Mouse (Mus musculus) cerebellum, adult 11-12 months (tissue): ENCODE data around the gene Noc2l.

Experiments
- DNase-seq: peaks from one replicate; pipeline ENCODE4 v3.0.0; 2022

Noc2l gene

DNA sequence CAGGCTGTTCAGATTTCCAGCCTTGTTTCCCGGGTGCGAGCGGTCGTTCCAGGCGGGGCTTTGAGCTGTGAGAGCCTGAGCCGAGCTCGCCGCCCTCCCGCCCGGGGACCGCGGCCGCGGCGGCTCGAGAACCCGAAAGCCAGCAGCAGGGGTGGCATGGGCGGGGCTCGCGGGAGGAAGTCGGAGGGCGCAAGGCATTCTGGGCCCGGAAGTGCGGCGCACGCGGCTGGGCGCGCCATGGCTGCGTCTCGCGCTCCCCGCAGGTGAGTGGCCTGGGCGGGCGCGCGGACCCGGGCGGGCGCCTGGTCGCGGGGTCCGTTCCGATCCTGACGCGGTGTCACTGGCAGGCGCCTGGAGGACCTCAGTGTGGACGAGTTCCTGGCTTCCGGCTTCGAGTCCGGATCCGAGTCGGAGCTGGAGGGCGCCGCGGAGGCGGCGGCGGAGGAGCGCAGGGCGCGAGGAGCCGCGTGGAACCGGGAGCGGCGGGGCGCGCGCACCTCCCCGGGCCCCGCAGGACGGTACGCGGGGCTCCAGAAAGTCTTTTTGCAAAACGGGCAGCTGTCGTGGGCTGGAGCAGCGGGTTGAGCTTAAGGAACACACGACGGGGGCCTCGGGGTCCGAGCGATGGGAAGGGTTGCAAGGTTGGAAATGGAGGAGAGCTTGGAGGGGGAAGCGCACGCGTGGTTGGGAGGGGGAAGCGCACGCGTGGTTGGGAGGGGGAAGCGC, at the start of gene Noc2l:
Gene Noc2l, plus strand, starts transcription at position 203 of the 726 bp plus-strand sequence.
- peak; percentile 89 for DNase-seq

DNA sequence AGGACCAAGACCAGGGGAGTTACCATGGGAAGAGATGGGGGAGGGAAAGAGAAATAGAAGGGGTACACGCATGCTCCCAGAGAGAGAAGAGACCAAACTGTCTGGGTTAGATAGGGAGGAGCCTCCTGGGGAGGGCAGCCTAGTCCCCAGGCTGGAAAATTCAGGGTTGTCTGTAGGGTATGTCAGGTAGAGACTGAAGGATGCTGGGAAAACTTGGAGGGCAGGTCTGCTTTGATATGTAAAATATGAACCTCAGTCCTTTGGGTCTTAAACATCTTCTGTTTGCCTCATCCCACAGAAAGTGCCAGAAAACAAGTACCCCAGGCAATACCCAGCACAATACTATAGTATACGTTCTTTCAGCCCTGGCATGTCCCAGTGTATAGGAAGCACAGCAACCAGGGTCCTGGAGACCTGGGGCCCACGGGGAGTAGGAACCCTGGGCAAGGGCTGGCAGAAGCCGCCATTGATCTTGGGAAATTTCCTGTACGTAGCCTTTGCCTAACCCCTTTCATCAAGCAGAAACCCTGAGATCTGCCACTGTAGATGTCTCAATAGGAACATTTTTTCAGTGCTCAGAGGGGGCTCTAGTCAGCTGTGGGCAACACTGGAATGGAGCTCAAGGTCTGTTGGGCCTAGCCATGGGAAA, 47.5 kb upstream of the Noc2l start:
- no peak for DNase-seq

DNA sequence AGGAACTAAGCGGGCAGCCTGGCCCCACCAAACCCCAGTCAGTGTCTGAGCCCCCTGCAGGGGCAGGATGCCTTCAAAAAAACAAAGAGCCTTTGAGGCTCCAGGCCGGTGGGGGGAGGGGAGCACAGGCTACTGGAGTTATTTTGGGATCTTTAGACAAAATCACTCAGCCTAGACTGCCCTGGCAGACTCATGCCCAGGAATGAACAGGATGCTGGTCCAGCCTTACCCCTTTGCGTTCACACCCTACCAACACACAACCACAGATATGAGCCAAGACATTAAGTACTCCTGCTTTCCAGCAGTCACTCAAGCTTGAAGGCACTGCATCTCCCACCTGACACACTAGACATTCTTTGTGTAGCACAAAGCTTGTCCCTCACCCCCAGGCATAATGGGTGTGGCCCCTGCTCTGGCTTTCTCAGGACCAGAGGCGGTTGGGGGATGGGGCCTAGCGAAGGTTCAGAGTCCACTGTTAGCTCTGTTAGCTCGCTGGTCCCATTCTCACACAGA, 46.9 kb upstream of the Noc2l start:
- no peak for DNase-seq

DNA sequence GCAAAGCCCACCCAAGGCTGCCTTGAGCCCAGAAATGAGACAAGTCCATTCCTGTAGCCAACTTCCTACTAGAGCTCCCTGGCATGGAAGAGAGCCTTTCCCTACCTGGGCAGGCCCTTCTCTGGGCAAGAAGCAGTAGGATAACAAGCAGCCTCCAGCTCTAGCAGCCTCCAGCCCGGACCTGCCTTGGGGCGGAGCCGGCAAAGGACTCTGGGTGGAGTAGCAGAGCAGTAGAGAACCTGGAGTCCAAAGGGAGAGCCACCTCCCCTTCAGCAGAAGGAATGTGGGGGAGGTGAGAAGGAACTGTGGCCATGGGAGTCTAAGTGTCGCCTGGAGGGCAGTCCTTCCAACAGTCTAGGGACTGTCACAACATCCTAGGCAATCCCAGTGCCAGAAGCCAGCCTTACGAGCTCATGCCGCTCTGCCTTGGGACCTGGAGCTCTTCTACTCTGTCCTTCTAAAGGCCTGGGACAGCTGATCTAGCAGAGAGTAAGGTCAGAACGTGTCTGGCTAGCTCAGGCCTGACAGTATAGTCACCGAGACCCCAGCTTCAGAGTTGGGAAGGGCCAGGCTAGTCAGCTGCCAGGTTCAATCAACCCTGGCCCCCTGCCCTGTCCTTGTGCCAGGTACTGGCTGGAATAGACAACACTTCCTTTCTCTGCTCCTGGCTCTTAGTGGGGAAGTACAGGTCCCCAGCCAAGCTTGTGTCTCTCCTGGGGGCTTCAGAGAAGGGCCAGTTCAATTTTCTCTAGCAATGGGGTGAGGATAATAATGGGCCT, 43.2 kb upstream of the Noc2l start:
- DNase-seq, result no peak

DNA sequence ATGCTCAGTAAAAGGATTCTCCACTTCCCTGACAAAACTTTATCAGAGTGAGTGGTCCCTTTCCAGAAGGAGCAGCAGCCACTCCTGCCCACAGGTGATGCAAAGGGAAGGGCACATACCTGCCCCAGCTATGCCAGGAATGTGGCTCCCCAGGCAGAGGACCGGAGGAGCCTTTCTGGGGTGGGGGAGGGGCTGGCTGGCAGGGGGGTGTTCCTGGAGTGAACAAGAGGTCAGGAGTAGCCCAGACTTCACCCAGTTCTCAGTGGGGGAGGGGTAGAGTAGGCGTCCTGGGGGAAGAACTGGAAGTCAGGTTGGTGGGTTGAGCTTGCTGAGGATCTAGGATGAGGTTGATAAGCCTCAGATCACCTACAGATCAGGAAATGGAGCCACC, 42.6 kb upstream of the Noc2l start:
- no peak for DNase-seq

DNA sequence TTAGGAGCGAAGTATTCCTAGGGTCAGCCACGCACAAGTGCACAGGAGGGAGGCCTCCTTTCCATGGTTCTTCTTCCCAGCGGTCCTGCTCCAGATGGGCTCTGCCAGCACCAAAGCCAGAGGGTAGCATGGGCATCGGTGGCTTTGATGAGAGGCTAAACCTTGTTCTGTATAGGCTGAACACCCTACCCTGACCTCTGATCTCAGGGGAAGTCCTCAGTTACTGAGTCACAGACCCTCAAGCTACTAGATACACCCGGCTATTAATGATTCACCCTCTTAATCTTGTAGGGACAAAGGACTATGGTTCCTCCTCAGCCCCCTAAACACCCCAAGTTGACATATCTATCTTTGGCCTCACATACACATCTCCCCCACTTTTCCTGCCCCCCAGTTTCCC, 41.9 kb upstream of the Noc2l start:
- DNase-seq, result no peak

DNA sequence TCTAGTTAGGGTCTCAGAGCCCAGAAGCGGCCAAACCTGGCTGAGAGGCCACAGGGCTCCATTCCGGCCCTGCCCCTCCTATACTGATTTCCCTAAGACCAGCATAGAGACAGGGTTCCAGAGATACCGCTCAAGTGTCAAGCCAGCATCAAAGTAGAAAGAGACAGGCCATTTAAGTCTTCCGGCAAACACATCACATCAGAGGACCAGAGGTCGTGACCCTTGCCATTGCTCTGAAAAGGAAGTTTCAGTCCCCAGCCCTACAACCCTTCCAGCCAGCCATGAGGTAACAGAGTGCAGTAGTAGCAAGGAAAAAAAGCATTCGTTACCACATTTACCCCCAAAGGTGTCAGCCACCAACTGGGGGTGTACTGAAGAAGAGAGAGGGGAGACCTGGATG, 41.5 kb upstream of the Noc2l start:
- no peak for DNase-seq

DNA sequence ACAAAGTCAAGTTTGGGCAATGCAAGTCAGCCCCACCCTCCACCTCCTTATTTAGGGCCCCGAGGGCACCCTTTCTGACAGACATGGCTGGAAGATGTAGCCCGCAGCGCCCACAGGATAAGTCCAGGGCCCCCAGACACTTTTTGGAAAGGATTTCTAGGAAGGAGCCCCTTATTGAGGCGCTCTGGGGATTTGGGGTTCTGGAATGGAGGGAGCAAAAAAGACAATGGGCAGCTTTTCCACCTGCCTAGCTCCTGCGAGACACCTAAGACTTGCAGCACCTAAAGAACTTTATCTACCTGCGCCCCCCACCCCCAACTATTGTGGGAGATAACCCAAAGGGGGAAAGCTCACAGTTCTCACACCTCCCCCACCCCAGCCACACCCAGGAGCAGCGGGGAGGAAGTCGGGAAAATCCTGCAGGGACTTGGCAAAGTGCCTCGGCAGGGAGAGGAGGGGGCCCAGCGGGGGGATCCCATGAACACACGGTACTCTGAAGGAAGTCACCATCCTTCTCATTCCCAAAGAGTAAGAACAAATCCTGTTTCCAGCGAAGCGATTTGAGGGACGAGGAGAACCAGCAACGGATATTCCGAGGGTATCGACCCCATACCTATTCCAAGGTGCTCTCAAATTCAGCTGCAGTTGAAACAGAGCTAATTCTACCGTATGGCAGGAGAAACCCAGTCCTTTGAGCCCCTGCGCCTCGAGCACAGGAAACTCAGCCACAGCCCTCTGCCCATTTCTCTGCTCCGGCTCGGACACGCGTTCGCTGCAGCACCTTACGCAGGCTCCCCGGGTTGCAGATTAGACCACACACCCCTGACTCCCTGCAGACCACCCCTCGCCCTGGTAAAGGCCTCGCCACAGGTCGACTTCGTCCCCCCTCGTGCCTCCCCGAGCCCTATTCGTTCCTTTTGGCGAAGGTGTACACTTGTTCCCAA, 39.6 kb upstream of the Noc2l start:
- peak; percentile 70 for DNase-seq

DNA sequence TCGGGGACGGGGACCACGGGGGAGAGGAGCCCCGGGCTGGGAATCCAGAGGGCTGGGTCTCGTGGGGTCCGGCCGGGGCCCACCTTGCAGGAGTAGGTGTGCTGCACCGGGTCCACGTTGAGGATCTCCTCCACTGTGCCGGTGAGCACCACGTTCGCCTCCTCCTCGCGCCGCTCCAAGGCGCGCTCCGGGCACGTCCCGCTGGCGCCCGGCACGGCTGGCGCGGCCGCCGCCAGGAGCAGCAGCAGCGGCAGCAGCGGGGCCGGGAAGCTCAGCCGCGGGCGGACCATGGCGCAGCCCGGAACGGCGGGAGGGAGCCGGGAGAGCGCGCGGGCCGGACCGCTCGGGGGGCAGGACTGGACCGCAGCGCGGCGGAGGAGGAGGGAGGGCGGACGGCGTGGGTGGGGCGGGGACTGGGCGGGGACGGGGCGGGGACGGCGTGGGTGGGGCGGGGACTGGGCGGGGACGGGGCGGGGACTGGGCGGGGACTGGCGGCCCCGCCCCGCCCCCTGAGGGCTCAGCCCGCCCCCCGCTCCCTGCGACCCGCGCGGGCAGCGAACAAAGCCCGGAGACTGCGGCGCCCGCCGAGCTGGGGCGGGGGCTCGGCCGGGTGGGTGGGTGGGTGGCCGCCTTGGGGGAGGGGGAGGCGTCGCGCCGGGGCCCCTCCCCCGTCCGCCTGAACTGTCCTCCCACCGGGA, 38.5 kb upstream of the Noc2l start, which contains the start of gene Agrn:
Gene Agrn, minus strand, starts transcription at position 358 of the 698 bp plus-strand sequence.
- peak; percentile 74 for DNase-seq

DNA sequence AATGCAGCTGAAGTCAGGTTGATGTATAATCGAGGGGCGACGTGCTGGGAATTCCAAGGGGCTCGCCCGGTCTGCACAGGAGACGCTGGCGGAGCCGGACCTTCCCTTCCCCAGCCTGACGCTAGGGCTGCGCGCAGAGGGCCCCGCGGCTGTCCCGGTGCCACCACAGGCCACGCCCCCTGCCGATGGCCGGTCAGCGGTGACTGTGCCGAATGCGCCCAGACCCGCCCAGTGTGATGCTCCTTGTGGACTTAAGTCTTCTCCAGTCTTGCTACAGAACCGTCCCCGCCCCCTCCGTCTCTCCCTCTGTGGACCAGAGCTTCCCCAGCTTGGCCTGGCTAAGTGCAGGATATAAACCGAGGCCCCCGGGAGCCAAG, 38.0 kb upstream of the Noc2l start:
- peak; percentile 90 for DNase-seq

DNA sequence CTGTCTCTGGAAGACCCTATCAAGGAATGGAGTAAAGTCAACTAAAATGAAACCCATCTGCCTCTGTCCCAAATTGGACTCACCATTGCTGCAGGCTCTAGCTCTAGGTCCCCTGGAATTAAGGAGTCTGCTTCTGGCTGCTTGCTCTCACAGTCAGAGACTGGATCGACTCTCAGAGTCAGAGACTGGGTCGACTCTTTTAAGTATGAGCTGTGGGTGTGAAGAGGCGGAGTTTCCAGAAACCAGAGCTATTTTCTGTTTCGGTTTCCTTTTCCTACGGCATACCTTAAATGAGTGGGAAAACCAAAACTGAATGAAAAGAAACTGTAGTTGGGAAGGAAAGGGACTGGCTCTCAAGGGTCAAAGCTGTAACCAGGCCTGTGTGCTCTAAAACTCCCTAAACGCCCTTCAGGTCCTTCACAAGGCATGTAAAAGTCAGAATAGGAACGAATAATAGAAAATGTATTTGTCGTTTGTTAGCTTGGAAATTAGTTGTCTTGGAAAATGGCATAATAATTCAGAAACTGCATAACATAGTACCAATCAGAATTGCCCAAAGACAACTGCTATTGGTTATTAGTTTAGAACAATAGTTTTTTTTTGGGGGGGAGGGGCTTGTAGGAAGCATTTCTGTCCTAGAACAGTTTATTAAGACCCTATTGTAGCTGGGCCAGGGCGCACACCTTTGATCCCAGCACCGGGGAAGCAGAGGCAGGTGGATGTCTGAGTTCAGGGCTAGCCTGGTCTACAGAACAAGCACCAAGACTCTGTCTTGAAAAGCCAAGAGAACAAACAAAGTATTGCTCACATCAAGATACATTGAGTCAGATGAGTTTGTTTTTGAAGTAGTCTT, 35.0 kb upstream of the Noc2l start, which contains the start of gene Isg15:
Gene Isg15, minus strand, starts transcription at position 196 of the 853 bp plus-strand sequence.
- DNase-seq, result no peak

DNA sequence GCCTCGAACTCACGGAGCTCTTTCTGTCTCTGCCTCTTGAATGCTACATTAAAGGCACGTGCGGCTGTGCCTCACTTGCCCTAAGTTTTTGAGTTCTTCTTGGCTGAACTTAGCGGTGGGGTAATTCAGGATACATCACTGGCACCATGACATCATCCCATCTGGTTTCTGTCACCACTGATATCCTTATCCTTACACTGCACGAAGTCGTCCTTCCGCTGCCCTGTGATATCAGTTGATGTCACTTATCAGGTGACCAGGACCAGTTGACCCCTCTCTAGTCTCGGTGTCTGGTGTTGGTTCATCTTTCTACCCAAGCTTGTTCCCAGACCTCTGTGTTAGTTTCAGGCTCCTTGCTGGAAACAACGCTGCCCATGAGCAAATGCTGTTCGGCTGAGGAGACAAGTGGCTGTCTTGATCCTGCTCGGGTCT, 33.3 kb upstream of the Noc2l start:
- DNase-seq, result no peak

DNA sequence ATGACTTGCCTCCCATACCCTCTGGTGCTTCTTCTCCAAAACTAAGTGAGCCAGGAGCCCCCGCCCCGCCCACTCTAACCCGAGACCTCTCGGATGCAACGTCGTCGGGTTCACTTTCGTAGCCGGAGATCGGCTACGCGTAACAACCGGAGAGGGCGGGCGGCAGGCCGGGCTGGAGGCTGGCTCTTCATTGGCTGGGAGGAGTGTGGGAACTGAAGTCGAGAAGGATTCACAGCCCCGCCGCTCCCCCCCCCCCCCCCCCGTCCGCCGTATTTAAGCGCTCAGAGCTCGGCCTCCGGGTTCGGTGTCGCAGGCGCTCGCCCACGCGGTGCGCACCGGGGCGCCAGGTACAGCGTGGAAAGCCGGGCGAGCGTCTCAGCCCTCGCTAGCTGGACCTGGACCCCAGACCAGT, 32.8 kb upstream of the Noc2l start, which contains the start of gene AW011738:
Gene AW011738, plus strand, starts transcription at position 304 of the 412 bp plus-strand sequence.
- DNase-seq, result peak; percentile 81

DNA sequence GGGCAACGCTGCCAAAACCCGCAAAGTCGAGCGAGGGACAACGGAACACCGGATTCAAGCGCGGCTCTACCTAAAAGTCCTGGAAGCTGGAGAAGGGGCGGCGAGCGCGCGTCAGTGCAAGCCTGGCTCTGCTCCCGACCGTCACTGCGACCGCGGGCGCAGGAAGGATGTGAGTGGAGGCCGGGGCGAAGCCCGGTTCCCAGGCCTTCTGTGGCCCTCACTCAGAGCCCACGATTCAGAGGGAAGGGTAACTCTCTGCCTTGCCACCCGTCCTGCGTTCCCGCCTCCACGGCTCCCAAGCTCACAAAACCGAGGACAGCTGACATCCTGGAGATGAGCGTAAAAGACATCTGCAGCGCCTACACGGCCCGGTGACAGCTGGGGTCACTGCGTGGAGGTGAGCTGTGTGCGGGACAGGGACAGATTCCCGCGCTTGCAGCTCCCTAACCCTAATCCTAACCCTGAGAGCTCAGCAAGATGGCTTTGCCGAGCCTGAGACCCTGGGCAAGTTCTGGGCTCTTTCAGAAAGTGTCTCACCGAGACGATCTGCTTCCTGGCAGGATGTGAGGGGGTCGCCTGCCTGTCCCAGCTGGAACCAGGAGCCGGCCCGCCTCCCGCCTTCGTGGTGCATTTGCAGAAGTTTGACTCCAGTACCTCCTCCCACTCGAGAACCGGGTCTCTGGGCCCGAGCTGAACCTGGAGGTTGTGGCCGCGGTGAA, 32.2 kb upstream of the Noc2l start:
- DNase-seq, result no peak

DNA sequence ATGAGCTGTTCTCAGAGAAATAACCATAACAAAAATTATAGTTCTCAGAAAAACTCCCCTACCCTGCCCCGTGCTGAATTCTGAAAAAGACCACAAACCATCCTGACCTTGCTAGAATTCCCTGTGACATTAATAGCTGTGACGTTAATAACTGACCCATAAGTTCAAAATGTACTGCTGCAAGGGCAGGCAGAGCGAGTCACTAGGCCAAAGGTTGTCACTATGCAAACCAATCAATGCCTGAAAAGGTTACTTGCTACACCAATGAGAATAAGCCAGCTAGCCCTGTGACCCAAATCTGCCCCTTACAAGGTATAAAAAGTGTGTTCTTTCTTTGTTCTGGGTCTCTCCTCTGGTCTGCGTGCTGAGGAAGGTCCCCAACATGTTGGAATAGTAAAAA, 26.9 kb upstream of the Noc2l start:
- DNase-seq, result no peak

DNA sequence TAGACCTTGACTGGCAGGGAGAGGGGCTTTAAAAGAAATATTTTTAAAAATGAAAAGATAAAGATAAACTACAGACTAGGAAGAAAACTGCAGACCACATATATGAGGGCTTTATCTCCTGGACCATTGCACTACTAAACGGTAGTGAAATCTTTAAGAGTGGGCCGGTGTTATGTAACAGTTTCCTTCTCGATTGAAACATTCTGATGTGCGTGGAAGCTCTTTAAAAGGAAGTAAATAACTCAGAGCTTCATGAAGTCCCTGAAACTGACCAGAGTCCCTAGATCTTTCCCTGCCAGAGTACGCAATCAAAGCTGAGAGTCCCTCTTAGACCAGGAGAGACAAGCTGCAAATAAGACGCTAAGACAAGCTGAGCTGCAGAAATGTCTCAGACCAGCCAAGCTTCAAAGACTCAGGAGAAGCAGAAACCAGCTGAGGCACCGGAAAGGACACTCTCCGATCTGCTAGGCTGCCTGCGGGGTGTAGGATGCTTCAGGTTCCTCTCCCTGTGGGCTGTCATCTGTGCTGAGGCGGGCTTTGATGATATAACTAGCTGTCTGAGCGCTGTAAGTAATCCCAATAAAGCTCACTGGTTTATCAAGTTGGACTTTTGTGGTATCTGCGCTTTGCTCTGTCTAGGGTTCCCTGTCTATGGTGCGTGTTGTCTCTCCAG, 25.7 kb upstream of the Noc2l start:
- DNase-seq, result no peak

DNA sequence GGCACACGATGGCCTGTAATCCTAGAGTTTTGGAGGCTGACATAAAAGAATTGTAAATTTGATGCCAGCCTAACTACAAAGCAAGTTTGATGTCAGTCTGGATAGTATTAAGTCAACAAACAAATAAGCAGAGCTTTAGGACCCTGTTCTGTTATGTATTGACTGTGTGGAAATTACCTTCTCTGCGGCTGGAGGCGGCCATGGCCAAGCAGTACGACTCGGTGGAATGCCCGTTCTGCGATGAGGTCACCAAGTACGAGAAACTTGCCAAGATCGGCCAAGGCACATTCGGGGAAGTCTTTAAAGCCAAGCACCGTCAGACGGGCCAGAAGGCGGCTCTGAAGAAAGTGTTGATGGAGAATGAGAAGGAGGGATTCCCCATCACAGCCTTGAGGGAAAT, 22.7 kb upstream of the Noc2l start:
- no peak for DNase-seq

DNA sequence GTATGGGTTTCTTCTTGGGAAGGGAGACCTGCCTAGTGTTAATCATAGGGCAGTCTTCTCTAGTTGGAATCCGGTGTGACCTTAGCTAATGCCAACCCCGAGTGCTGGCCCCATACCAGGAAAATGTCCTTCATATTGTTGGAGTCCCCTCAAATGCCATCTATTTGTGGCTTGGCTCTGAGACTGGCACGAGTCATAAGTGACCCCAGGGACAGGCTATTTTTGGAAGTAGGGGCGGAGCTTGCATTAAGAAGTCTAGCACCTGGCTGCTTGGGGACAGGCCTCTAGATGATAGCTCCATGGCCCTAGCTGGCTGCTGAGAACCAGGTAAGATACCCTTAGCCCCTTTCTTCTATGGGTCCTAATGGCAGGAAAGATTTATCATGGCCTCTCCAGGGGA, 20.2 kb upstream of the Noc2l start, which contains the start of gene Perm1:
Gene Perm1, plus strand, starts transcription at position 220 of the 400 bp plus-strand sequence.
- DNase-seq, result no peak

DNA sequence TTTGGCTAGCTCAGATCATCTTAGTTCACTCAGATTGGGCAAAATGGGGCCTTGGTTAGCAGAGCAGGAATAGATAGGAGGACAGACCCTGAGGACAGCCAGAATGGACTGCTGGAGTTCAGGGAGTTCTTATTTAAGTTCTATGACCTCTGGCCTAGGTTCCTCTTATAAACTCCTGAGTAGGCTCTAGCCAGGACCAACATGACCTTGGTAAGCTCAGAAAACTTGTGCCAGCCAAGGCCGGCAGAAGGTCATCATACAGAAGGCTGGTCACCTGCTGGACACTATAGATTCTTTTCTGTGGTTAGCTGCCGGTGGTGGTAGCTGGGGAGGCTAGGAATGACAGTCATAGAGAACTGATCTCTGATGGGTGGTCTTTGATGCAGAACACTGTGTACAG, 19.6 kb upstream of the Noc2l start:
- DNase-seq, result no peak
